Mouse (Mus musculus) cerebellum, postnatal 25 days (tissue): ENCODE results near the gene Efnb3.

Experiments
- DNase-seq, 2 experiments: peaks; one replicate each; pipeline ENCODE4 v3.0.0; 2021; ENCODE audit warnings: mixed read lengths in 2 of 2

Efnb3 gene

DNA sequence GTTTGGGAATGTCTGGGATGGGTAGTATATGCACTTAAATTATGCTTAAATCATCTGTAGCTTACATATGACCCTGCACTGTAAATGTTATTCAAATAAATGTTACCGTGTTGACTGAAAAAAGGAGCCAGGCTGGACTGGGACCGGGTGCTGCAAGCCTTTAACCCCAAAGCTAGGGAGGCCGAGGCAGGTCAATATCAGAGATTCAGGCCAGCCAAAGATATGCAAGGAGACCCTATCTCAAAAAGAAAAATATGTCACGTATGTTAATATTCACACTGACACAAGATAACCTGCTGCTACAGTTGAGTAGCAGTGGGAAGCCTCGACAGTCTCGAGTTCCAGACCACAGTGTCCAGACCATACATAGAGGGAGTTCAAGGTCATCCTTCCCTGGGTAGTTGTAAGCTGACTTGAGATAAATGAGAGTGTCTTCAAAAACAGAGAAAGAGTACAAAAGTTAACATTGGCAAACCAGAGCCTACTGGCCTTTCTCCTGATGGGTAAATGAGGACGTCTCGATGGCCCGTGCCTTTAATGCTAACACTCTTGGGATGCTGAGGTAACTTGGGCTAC is 22.3 kb upstream of the Efnb3 start:
- no peak for DNase-seq

DNA sequence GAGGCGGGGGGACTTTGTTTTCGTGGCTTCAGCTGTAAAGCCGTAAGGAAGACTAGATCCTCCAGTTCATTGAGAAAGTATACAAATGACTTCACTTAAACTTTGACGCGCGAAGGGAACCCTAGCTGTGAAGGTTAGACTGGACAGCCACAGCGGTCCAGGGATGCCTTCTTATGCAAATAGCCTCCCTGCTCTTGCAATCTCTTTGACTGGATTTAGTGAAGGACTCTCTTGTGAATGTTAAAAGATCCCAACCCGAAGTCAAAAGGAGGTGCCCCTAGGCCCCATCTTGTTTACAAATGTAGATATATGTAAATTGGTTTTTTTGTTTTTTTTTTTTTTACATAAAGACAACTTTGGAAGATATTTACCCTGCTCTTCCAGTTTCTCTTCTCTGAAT is 21.8 kb upstream of the Efnb3 start:
- no peak for DNase-seq

DNA sequence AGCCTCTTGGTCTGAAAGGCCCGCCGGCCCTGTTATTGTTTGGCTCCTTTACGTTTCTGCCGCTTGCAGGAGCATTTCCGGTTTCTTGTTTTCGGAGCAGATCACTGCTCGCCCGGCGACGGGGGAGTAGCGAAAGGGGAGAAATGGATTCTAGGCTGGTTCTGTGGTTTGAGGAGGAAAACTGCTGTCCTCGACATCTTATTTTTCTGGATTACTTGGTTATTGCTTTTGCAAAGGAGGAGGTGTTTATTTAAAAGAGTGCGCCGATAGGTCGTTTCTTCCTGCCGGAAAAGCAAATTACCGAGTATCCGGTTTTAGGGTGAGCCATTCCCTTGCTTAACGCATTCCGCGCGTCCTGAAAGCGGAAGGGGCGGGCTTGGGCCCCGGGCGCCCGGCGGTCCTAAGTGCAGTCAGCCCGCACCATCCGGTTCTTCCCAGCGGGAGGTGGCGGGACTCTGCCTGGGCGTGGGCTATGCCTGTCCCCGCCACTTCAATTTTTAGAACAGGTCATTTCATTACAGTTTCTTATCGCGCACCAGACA is 21.2 kb upstream of the Efnb3 start:
- DNase-seq = peak; percentile 95 to 98

- no peak for DNase-seq
Observed at GRCm38 (mm10) chr11:69580572-69581146, 20.7 kb upstream of the Efnb3 start.

DNA sequence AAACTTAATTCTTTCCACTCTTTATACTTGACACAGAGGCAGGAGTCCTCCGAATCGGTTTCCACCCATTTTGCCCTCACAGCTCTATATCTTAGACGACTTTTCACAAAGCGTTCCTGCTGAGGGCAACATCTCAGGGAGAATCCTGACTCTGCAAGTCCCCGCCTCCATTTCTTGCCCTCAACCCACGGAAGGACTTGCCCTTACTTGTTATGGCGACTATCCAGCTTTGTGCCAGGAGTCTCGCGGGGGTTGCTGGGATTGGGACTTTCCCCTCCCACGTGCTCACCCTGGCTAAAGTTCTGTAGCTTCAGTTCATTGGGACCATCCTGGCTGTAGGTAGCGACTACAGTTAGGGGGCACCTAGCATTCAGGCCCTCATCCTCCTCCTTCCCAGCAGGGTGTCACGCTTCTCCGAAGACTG is 20.1 kb upstream of the Efnb3 start, which contains the start of the genes Wrap53 and Trp53:
TSS of gene Wrap53 (minus strand) at position 165 of the 424 bp plus-strand sequence.
TSS of gene Trp53 (plus strand) at position 269 of the 424 bp plus-strand sequence.
- peak; percentile 86 to 90 for DNase-seq

DNA sequence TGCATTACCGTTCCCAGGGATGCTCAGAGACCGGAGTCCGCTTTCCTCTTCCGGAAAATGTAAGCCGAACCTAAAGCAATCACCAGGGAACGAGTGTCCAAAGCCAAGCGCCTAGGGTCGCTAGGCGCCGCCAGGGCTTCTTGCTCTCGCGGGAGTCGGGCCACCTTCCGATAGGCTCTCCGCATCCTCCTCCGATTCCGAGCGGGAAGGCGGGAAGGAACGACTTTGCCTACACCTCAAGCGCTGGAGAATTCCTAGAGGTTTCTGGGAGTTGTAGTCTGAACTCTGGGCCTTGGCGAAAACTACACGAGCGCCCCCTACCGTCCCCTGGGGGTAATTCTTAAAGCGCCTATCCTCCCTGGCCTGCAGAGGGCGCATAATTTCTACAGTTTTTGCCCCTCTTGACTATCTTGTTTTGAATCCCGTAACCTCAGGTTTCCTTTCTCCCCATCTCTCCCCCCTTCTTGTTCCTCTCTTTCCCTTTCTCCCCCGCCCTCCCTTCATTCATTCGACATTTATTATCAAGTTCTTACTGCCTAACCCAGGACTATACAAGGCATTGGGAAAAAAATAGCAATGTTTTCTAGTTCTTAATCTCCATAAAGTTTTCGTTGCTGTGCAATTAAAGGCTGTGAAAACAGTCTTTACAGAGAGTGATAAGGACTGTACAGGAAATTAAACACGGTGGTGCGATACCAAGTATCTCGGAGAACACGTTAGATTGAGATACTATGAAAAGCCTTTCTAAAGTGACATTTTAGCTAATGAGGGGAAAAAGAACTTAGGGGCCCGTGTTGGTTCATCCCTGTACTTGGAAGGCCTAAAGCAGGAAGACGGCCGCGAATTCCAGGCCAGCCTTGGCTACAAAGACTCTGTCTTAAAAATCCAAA is 19.4 kb upstream of the Efnb3 start:
- peak; percentile 96 to 99 for DNase-seq

DNA sequence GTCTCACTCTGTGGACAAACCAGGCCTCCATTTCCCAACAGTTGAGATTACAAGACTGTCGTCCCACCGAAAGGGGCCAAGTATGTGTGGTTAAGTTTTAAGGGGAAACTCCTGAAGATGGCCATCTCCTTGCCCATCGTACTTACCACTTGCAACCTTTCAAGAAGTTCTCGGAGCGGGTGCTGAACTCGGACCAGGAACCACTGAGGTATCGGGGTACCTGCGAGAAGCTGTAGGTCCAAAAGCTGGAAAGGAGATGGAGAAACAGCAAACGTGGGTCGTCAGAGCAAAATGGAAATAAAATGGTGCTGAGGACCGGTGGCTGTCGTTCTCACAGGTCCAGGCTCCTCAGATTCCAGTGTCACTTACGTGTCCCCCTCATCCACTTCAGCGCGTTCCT is 18.3 kb upstream of the Efnb3 start:
- peak in 1 of 2 experiments; percentile 33 for DNase-seq

- DNase-seq = no peak
Observed at GRCm38 (mm10) chr11:69576307-69576706, 16.3 kb upstream of the Efnb3 start.

DNA sequence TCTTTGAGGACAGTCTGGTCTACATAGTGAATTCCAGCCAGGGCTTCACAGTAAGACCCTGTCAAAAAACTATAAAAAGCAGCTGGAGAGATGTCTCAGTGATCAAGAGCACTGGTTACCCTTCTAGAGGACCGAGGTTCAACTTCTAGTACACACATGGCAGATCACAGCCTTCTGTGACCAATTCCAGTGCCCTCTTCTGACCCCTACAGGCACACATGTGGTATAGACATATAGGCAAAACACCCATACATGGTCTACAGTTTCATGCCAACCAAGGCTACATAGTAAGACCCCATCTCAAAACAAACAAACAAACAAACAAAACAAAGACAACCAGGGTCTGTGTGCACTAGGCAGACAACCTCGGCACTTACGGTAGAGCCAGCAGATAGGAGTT is 15.2 kb upstream of the Efnb3 start:
- DNase-seq = no peak

- no peak for DNase-seq
Observed at GRCm38 (mm10) chr11:69565131-69565530, 5.1 kb upstream of the Efnb3 start.

DNA sequence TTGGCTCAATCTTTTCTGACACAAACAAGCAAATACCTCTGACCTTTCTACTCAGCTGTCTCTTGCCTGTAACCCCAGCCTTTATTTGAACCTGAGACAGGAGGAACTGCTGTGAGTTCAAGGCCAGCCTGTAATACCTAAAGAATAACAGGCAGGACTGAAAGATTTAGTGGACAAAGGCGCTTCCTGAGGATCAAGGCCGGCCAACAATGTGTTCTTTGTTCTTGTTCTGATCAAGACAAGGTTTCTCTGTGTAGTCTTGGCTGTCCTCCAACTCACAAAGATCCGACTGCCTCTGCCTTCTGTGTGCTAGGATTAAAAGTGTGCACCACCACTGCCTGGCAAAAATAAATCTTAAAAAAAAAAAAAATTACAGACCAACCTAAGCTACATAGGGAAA is 4.4 kb upstream of the Efnb3 start:
- DNase-seq = no peak

- DNase-seq = no peak
Observed at GRCm38 (mm10) chr11:69563373-69563772, 3.4 kb upstream of the Efnb3 start.

DNA sequence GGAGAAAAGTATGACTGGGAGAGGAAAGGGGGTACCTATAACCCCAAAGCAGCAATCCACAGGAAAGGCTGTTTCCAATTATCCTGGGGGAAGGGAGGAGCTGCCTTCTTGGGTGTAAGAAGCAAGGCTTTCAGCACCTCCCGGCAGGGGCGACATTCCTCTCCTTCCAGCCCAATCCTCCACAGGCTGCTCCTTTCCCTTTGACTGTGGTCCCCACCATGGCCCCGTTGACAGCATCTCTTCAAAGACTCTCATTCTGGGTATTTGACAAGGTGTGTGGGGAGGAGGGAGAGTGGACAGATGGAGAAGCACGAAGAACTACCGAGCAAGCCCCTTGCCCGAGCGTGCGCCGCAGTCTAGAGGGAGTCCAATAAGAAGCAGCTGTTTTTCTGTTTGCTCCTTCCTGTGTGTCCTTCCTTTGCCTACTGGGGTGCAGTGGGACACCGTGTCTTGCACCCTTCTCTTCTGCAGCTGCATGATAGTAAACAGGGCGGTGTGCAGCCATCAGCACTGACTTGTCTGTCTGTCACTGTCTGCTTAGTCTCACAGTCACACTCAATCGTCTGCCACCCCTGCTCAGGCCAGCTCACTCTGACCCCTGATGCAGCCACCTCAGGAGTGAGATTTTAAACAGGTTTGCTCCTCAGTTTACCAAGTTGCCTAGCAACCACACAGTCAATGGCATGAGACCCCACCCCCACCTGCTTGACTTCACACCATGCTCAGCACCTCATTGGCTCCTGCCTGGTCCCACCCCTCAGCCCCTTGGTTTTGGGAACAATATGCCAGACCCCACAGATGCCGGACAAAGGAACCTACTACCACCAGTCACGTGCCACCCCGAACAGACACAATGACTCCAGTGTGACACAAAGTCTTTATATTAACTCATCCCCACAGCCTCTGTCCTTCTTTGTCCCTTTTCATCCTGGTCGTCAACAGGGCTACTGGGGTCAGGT is 1.2 kb upstream of the Efnb3 start:
- no peak for DNase-seq

DNA sequence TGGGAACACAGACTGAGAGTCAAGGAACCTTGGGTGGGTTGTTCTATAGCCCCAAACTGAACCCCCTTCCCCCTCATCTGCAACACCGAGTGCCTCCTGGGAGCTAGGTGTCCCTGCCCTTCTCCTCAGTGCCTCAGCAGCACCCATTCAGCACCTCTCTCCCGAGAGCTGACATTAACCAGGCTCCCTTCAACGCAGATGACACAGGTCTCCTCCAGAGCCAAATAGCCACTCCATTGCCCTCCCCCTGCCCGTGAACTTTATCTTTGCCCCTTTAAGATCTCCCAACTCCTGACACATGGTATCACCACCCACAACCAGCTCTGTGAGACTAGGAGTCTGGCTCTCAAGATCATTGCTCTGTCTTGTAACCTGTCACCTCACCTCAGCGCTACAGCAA is 822 bp downstream of the Efnb3 start:
- DNase-seq = no peak

DNA sequence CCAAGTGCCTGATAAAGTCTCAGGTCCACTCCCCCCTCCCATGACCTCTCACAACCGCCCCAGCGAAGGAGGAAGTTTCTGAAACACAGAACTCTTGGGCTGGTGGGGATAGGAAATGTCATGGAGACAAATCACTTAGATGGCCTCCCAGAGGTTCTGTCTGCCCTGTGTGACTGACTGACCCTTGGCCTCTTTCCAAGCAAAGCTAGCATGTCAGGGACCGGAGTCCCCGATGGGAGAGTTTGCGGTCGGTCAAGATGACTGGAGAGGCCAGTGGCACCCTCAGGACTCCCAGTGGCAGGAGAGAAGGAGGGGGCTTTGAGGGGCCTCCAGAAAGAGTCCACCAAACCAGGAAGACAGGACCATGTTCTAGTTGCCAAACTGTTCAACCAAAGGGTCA is 1.2 kb downstream of the Efnb3 start:
- no peak for DNase-seq

DNA sequence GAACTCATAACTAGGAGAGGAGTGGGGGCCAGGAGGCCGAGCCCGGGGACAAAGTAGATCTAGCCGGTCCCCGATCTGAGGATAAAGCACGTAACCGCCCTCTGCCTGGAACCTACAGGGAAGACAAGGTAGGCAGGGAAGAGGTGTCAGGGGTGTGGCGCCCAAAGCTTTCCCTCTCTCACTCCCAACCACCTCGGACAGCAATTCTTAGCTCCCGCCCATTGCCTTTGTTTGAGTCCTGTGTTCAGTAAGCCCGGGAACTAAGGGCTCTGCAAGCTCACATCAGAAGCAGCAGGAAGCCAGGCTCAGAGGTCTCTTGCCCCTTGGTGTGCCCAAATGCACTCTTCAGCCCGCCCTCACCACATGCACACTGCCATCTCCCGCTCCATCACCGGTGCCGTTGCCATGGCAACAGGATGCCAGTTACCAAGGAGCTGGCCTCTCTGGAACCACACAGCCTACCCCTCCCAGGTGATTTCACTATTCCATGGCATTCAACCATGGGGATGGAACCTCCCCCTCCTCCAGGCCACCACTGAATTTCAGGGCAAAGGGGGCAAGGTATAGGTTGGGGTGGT is 2.5 kb downstream of the Efnb3 start:
- DNase-seq = peak; percentile 41 to 70

DNA sequence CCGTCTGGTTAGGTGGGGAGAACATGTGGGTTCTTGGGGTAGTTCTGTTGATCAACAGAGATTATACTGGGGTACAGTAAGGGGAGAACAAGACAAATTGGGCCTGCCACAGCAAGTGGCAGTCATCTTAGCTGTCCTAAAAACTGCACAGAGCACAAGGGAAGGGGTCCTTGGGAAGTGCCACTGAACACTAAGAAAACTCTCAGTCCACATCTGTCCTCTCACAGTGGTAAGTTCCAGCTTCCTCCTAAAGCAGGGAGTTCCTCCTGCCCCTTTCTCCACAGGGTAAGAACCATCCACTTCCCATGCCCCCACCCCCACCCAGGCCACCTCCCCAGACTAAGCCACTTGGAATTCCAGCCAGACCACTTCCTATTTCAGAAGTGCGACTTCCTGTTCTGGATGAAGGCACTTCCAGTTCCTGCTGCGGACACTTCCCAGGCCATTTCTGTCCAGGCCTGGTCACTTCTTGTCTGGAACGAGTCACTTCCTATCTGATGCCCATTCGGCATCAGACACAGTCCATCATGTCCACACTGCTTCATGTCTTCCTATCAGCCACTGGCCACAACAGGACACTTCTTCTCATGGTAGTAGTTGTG is 5.4 kb downstream of the Efnb3 start:
- DNase-seq = no peak

- DNase-seq = no peak
Observed at GRCm38 (mm10) chr11:69553341-69553721, 6.7 kb downstream of the Efnb3 start.

GRCm38 (mm10) chr11:69552622-69553340 is 7.2 kb downstream of the Efnb3 start:
- no peak for DNase-seq

DNA sequence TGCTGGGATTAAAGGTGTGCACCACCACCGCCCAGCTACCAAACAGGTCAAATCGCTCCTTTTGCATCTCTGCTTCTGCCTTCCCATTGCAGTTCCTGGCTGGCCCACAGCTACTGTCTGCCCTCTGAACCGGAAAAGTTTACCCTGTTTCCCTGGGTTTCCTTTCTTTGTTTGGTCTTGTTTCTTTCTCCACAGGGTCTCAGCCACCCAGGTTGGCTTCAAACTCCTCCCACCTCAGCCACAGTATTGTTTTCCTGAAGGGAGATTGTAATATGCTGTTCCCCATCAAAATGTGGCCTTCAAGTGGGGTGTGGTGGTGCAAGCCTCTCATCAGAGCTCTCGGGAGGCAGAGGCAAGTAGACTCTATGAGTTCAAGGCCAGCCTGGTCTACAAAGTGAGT is 8.7 kb downstream of the Efnb3 start:
- DNase-seq = no peak
